Mouse (Mus musculus): ENCODE results near the gene Kmo. TPM values are rescaled to one million over a fixed set of nuclear protein-coding genes. Genes with fewer than 3 reads are reported as not detected.

The Kmo gene
- polyA plus RNA-seq (2017; shearing (Covaris generic)) = 1 to 10 TPM; 1.1 to 1.6 TPM

DNA sequence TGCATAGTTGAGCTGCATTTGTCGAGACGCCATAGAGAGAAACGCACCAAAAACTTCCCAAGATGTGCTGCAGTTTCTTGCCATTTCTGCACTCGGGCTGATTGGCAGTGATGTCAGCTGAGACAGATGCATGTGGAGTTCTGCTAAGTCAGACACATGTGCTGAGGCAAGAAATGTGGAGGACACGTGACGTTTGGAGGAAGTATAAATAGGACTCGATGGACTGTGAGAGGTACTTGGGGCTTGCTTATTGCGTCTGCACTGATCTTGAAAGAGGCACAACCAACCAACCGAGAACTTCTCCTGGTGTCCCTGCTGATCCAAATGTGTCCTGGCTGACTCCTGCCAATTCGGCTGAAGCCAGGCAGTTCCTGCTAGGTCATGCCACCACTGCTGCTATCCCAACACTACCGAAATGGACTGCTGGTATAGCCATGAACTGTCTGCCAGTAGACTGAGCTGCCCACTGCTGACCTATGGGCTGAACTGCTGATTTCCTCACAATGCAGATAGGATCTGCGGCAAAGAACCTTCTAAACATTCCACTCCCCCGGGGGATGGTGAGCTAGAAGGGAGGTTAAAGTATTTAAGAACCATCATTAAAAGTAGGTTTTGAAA is at the start of gene Kmo:
Gene Kmo (plus strand): TSS at position 568 of the 618 bp plus-strand sequence.

DNA sequence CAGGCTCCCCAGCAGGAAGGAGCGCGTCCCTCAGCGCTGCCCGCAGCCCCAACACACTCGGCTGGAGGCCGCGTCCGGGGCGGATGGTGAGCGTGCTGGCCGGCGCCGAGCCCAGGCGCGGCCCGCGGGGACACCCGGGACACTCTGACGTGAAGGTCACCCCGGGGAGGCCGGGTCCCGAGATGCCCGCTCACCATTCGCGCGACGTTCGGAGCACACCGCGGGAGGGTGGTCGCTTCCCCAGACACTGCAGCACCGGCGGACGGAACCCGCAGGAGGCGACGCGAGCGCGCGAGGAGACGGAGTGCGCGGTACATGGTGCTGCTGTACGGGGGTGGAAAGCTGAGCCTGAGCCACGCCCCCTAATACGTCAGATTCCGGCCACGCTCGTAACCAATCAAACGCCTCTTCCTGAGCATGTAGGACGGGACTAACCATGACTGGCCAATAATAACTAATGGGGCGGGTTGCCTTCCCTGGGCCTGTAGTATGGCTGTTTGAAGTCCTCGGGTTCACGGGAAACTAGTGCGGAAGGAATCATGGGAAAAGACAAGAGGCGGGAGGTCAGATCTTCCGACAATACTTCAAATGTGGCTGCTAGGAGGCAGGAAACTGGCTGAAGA is 5.2 kb downstream of the Kmo start, which contains the start of gene Fh1:
Gene Fh1 (minus strand): TSS at position 379 of the 623 bp plus-strand sequence.

DNA sequence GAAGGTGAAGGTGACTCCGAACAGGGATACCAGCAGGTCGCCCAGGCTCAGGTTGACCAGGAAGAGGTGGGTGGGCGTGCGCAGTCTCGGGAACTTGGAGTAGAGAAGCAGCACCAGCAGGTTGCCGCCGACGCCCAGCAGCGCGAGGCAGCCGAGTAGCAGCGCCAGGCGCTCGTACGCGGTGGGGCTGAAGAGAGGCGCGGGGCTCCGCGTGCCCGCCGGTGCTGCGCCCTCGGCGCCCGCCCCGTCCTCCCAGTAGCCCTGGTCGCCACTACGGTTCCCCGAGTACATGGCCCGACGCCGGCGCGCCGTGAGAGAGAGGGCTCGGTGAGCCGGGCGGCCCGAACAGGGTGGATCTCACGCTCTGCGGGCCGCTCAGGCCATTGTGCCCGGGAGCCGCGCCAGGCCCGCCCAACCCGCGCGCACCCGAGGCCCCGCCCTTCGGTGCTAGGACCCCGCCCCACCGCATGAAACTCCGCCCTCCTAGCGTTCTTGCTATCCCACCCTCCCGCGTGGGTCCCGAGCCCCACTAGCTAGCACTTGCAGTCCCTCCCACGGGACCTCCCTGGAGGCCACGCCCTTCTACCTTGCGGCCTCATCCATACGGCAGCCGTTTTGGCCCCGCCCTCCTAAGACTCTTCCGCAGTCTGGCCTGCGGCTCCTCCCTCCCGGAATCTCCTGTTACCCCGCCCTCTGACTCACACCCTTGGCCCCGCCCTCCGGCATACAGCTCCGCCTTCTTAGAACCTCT is 72.2 kb downstream of the Kmo start, which contains the start of the genes Opn3 and Chml:
Gene Opn3 (minus strand): TSS at position 531 of the 751 bp plus-strand sequence.
Gene Chml (minus strand): TSS at position 656 of the 751 bp plus-strand sequence.

DNA sequence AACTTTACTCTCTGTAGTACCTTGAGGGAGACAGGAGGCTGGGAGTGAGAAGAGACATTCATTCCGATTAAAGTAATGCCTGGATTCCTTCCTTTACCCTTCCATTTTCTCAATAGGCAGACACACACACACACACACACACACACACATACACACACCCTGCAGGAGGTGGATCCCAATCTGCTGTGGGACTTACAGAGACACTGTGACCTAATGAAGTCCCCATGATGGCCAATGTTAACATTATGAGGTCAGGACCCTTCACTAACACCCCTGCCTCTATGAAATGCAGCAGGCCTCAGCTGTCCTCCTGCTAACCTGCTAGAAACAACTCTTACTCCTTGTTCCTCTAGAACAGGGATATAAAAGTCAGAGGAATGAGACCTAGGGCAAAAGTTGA is 78.1 kb downstream of the Kmo start, which contains the start of gene Wdr64:
Gene Wdr64 (plus strand): TSS at position 301 of the 400 bp plus-strand sequence.

Other genes starting within 250 kb of the Kmo start
- gene Rgs7, start 127.9 kb upstream of the Kmo start, polyA plus RNA-seq (2017; shearing (Covaris generic)) = not detected
- gene Fh1, start 5.3 kb downstream of the Kmo start, polyA plus RNA-seq (2017; shearing (Covaris generic)) = 10 to 100 TPM; 58.6 to 72.8 TPM
- gene Opn3, start 72.4 kb downstream of the Kmo start, polyA plus RNA-seq (2017; shearing (Covaris generic)) = under 1 TPM; 0.39 to 0.55 TPM
- under 1 TPM; 0.27 to 0.54 TPM for gene Chml, start 72.5 kb downstream of the Kmo start, polyA plus RNA-seq (2017; shearing (Covaris generic))
- not detected for gene Wdr64, start 78.2 kb downstream of the Kmo start, polyA plus RNA-seq (2017; shearing (Covaris generic))

All from activated CD4-positive, CD25-positive, alpha-beta regulatory T cell (primary cell).